Mouse (Mus musculus): ENCODE data around the gene Galnt14.

- TF ChIP-seq CTCF (IDR thresholded peaks at IDR 0.05; ENCODE audit: insufficient read depth, low read length) = no peak
- TF ChIP-seq POLR2A (IDR thresholded peaks at IDR 0.05; ENCODE audit: borderline replicate concordance, extremely low read depth, low read depth, low read length) = no peak
These were observed 142.0 kb downstream of the Galnt14 start for GRCm38 (mm10) chr17:73568204-73568603.

Data from lung, adult 2 months (tissue).